Mouse (Mus musculus): ENCODE measurements around the gene Spi1.

Spi1 gene

DNA sequence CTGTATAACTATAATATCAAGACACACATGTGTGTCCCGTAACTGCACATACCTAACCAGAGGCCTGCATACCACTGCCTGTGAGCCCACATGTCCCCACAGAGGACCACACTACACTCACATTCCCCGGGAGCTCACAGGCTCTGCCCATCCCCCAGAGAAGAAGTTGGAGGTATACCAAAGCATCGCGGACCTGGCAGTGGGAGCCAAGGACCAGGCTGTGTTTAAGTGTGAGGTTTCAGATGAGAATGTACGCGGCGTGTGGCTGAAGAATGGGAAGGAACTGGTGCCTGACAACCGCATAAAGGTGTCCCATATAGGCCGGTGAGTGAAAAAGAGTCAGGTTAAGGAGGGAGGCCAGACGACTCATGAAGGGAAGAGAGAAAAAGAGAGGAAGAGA is 42.9 kb downstream of the Spi1 start:
- DNase-seq (ENCODE audit: low spot score) = no peak

DNA sequence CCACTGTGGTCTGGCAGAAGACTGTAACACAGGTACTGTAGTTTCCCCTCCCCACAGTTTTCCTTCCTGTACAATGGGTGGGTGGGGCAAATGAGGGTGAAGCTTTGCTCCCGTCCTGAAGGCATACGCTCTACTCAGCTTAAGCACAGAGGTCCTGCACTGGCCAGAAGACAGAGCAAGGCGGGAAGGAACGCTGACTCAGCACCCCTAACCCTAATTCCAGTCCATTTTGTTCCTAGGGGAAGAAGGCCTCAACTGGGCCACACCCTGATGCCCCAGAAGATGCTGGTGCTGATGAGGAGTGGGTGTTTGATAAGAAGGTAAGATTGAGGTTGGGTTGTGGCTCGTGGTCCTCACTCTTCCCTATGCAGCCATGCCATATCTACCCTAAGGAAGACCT is 46.6 kb downstream of the Spi1 start:
- no peak for DNase-seq (ENCODE audit: low spot score)

DNA sequence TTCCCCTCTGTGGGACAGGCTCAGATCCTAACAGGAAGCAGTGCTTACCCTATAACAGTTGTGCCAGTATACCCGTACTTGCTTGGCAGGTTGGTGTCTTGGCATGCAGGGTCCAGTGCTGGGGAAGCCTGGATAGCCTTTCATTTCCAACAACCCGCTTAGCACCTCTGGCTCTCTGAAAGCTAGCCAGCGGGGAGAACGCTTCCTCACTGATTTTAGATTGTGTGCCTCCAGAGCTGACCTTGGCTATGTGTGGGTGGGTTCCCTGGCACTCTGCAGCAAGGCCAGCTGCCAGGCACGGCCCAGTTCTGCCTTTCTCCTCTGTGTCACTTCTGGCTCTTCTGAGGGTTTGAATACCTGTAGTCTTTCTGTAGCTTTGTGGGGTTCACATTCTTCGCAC is 47.9 kb downstream of the Spi1 start:
- DNase-seq (ENCODE audit: low spot score) = no peak

DNA sequence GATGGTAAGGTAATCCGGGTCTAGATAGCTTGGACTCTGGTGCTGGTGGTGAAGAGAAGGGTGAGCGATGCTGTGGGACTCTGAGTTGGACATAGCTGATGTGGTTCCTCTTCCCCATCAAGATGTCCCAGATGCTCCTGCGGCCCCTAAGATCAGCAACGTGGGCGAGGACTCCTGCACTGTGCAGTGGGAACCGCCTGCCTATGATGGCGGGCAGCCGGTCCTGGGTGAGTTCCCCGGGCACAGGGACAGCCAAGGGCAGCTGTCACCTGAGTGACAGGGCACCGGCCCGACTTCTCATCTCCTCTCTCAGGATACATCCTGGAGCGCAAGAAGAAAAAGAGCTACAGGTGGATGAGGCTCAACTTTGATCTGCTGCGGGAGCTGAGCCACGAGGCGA is 49.1 kb downstream of the Spi1 start:
- no peak for DNase-seq (ENCODE audit: low spot score)

DNA sequence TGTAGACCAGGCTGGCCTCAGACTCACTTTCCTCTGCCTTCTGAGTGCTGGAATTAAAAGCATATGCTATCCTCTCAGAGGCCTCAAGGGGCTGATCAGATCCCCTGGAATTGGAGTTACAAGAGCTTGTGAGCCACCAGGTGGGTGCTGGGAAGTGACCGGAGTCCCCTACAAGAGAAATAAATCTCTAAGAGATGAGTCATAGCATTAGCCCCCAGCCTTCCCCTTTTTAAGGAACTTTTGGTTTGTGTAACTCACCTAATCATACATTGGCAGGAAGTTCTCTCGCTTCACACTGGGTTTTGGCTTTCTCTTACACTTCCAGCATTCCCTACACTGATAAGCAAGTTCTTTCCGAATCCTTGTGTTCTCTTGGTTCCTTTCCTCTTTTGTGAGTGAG is 49.8 kb downstream of the Spi1 start:
- no peak for DNase-seq (ENCODE audit: low spot score)

DNA sequence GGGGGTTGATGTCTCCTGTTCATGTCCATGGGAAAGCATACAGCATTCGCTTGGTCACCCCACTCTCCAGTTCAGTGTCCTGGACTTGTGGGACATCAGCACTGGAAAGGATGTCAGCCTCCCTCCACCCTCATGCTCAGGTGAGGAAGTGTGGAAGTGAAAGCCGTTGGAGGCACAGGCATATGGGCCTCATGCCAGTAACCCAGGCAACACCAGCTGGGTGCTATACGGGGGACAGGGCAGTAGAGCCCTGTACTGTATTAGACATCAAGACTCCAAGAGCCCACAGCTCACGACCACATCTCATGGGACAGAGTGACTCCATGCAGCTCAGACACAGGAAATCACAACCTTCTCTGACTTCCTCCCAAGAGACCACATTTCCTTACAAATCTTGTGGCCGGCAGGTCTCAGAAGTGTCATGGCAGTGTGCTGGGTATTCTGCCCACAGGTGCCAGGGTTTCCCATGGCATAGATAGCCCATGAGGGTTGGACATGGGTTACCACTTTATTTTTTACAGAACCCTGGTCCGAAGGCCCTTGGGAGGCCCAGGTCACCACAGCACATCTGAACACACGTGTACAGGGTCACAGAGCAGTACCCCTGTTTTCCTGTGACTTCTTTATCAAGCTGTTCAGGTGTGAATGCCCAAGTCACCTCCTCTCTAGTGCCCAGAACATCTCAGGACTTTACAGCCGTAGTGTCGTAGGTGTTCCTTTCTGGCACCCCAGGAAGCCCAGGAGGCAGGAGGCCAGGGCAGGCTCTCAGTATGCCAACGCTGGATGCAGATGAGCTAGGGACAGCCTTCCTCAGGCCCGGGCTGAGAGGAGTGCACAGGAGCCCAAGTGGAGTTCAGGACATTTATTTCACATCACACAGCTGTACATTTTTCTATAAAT is 54.6 kb downstream of the Spi1 start:
- DNase-seq (ENCODE audit: low spot score) = no peak

DNA sequence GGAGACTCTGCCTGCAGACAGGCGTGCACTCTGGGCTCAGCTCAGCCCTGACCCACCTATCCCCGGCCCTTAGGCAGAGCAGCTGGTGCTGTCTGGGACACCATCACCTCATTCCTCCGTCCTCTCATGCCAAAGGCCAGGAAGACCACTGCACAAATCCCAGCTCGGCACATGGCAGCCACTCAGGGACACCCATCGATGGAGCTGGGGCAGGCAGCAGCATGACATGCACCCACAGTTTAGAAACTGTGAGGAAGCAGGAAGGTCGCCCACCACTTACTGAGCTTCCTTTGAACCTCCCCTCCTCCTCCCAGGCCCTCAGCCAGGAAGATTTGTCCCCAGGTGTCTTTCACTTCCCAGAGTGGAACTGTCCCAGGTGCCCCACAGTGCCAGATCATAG is 55.3 kb downstream of the Spi1 start:
- DNase-seq (ENCODE audit: low spot score) = no peak

DNA sequence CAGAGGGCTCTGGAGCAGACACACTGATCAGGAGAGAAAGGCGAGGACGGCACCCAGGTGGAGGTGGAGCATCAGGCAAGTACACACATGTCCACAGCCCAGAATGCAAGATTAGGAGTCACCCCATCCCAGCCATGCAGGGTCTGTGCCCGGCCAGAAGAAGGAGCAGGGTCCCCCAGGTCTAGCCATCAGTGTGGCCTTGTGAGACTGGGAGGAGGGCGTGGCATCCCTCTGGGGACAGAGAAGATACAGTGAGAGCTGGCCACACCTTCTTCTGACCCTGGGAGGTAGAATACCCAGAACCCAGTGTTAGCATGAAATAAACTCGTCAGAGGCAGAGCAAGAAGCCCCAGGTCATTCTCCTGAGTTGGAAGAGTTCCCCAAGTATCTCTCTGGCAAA is 57.1 kb downstream of the Spi1 start:
- DNase-seq (ENCODE audit: low spot score) = no peak

DNA sequence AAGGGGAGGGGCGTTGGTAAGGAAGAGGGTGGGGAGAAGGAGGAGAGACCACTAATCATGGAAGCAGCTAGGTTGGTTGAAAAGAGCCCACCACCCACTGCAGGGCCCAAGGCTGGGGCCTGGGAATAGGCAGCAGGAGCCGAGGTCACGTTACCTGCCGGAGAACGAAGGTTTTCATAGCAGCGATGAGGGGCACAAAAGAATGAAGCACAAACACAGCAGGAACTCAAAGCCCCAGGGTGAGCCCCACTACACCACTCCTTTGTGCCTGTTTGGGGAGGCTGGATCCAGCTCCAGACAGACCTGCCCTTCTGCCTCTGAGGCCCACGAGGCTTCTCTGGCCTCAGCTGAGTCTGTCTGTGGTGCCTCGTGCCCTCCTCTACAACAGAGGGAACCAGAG is 57.6 kb downstream of the Spi1 start:
- DNase-seq (ENCODE audit: low spot score) = no peak

DNA sequence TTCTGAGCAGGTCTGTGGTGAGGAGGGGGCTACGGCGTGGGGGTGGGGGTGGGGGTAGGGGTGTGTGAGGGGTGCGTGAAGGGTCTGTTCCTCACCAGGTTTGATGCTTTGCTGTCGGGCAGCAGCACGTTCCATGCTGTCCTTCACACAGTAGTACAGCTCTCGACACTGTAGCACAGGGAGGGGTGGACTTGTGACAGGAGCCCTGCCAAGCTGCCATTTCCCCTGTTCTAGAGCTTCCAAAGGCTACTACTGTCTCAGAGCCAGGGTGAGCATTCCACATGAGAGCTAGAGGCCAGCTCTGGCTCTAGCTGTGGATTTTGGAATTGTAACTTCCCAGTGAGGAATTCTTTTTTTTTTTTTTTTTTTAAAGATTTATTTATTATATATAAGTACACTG is 60.7 kb downstream of the Spi1 start:
- no peak for DNase-seq (ENCODE audit: low spot score)

DNA sequence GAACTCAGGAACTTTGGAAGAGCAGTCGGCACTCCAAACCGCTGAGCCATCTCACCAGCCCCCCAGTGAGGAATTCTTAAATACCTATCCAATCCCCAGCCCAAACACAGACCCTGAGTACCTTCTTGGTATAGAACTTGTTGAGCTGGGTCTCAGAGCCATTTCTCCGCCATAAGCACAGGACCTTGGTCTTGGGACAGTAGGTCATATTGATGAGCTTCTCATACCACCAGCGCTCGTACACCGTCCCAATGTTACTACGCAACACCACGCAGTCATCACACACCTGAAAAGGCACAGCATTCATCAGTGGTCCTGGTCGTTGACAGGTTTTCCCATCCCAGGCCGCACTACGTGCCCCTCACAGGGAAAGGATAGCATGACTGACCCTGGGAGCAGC is 61.2 kb downstream of the Spi1 start:
- no peak for DNase-seq (ENCODE audit: low spot score)

DNA sequence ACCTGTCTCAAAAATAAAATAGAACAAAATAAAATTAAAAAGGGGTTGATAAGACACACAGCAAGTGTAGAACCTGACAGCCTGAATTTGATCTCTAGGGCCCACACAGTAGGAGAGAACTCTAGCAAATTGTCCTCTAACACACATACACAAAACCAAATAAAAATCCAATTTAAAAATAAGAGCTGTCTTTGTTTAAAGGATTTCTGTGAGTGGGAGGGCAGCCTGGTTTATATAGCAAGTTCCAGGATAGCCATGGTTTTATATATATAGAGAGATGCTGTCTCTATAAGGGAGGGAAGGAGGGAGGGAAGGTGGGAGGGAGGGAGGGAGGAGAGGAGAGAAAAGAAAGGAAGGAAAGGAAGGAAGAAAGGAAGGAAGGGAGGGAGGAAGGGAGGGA is 65.9 kb downstream of the Spi1 start:
- no peak for DNase-seq (ENCODE audit: low spot score)

DNA sequence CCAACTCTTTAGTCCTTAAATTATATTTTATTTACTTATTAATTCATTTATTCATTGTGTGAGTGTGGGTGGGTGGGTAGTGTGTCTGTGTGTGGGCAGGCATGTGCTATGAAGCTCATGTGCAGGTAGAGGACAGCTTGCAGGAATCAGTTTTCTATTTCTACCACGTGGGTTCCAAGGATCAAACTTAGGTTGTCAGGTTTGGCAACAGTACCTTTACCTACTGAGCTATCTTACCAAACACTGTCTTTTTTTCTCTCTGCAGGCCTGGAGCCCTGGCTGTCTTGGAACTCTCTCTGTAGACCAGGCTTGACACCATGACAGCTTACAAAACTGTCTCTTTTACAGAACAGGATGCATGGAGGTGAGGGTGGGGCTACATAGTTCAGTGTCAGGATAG is 69.1 kb downstream of the Spi1 start:
- no peak for DNase-seq (ENCODE audit: low spot score)

DNA sequence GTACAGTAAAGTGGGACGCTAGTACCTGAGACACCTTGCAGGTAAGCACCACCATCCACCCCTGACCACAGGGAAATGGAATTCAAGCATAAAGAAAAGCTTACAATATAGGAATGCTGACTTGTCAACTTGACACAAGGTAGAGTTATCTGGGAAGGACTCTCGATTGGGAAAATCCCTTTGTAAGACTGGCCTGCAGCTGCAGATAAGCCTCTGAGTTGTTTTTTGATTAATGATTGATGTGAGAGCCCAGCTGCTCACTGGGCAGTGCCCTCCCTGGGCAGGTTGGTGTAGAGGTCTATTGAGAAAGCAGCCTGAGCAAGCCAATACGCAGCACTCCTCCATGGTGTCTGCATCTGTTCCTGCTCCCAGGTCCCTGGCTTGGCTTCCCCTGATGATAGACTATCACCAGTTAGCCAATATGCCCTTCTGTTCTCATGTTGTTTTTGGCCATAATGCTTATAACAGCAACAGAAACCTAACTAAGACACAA is 70.7 kb downstream of the Spi1 start:
- DNase-seq (ENCODE audit: low spot score) = no peak

DNA sequence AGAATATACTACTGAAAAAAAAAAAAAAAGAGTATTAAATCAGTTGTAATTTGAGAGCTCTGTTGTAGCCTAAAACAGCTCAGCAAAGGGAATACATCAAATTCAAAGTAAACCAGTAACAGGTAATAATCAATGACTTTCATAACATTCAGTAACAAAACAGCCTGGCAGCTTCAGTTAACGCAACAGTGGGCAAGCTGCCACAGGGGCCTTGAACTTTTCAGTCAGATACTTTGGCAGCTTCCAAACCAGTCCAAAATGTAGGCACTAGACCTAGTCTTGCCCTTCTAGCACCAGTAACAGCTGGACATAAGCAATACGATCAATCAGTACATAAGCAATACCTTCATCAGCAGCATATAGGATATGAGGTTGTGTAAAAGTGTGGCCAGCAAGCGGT is 71.9 kb downstream of the Spi1 start:
- no peak for DNase-seq (ENCODE audit: low spot score)

DNA sequence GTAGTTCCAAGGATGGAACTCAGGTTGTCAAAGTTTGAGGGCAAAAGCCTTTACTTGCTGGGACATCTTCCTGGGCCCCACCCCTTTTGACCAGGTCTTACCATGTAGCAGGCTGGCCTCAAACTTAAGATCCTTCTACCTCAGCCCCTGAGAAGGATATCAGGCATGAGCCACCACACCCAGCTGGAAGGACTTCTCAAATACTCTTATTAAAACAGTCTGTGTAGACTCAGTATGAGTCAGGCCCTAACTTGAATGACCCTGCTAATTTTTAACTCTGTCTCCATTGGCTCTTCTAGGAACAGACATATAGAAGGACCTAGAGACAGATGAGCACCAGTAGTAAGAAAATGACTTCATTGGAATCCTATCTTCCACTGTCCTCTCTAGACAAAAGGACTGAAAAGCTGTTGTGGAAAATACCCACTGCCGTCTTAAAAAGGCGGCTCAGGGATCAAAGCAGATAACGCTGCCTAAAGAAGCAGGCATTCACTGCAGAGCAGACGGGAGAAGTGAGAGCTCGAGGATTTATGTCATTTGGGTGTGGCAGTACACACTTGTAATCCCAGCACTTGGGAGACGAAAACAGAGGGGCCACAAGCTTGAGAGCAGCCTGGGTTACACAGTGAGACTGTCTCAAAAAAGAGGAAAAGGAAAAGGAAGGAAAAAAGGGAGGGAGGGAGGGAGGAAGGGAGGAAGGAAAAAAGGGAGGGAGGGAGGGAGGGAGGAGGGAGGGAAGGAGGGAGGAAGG is 75.0 kb downstream of the Spi1 start:
- DNase-seq (ENCODE audit: low spot score) = no peak

DNA sequence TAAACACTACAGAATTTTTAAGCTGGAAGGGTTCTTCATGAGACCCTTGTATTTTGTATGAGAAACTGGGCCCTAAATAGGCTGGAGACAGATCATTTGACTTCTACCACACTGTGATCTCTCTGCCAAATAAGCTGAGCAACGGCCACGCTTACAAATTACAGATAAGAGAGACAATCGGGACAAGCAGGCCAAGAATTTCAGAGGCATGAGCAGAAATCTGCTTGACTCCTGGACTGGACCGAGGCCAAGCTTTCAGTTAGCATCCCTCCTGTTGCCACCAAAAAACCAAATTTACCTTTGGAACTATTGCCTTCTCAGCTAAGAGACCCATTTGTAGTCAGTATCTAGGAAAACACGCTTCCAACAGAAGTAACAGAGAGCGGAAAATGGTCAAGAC is 78.4 kb downstream of the Spi1 start:
- DNase-seq (ENCODE audit: low spot score) = no peak

DNA sequence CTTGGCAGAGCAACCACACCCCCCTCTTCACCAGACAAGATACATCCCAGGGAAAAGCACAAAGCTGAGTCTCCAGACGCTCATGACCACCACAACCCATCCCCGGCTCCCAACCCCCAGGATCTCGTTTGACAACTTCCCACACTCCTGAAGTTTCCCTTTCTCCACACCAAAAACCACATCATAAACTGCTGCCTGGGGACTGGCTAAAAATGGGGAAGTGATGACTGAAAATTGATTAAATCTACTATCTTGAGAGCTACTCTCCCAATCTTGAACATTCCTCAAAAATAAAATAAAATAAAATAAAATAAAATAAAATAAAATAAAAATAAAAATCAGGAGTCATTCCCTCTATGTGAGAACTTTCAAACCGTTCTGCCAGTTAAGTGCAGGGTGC is 80.8 kb downstream of the Spi1 start:
- DNase-seq (ENCODE audit: low spot score) = no peak

DNA sequence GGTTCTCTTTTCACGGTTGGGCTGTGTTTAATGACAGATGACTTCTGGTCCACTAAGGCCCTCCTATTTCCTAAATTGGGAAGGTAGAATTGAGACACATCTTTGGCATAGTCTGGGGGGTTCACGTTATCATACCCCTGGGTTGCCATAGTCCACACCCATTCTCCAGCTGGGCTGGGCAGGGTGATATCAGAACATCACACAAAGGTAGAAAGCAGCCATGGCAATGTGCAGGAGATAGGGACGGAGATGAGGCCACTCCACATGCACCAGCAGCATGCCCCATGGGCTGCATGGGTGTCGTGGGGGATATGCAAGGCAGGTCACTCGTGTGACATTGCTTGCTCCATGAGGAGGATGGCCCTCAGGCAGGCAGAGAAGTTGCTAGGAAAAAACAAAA is 81.3 kb downstream of the Spi1 start:
- DNase-seq (ENCODE audit: low spot score) = no peak

DNA sequence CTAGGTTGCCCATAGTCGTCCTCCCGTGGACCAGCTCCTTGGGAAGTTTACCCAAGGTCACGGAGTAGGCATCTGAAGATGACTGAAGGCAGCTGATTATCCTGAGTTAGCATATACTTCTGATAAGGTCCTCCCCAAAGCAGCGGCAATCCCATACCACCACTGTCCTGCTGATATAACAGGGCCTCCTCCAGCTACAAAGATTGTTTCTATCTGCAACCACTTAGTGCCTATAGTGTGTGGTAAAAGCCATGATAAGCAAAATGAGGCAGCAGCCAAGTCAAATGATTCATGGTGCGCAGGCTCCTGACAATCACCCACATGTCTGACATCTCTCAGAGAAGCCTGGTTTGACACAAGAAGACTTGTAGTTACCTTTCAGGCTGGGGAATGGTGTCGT is 82.8 kb downstream of the Spi1 start:
- no peak for DNase-seq (ENCODE audit: low spot score)

All from T-cell, adult 2 months (primary cell).